Mouse (Mus musculus) heart, adult 2 months (tissue): ENCODE results near the gene Plpp4.

Experiments used
- CTCF ChIP-seq: fragments of 200-600 bp; IDR thresholded peaks from 2 replicates; pipeline ENCODE4 v1.8.1; 2022; ENCODE audit warnings: antibody characterized with exemption, mild to moderate bottlenecking, moderate library complexity
- EP300 ChIP-seq: fragments of 200-500 bp; IDR thresholded peaks from 2 replicates; pipeline ENCODE4 v1.6.1; 2011; ENCODE audit warnings: low read depth, low read length, control low read depth; ENCODE audit not compliant: insufficient read depth
- POLR2A ChIP-seq: fragments of 200-500 bp; IDR thresholded peaks from 2 replicates; pipeline ENCODE4 v1.6.1; 2011; ENCODE audit warnings: mild to moderate bottlenecking, low read depth, low read length, control low read depth; ENCODE audit not compliant: insufficient read depth

DNA sequence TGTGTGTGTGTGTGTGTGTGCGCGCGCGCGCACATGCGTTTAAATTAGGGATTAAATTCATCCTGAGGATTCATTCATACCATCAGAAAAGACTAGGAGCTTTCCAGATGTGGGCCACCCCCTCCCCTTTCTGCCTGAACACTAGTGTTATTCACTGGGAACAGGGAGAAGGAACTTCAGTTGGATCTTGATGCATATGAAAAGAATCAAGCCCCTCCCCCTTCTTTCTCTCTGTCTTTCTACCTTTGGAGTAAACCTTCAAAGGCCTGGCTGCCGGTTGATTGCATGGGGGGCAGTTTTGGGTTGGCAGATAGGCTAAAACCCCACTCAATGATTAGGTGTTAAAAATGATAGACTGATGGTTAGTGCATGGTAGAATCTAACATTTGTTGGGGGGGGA is 1.5 kb downstream of the Plpp4 start:
- TF ChIP-seq CTCF (no peak), EP300 (no peak), POLR2A (no peak)
